Mouse (Mus musculus) spleen, adult 2 months (tissue): ENCODE results near the gene Igsf21.

Experiments used
- CTCF ChIP-seq: fragments of 200-500 bp; IDR thresholded peaks from 2 replicates; pipeline ENCODE4 v1.5.1; 2011; ENCODE audit warnings: mild to moderate bottlenecking, inconsistent platforms; ENCODE audit not compliant: insufficient read depth, insufficient read length, insufficient replicate concordance; ENCODE audit errors: extremely low read depth
- POLR2A ChIP-seq: fragments of 200-500 bp; IDR thresholded peaks from 2 replicates; pipeline ENCODE4 v1.6.1; 2011; ENCODE audit warnings: low read depth, low read length, inconsistent platforms

DNA sequence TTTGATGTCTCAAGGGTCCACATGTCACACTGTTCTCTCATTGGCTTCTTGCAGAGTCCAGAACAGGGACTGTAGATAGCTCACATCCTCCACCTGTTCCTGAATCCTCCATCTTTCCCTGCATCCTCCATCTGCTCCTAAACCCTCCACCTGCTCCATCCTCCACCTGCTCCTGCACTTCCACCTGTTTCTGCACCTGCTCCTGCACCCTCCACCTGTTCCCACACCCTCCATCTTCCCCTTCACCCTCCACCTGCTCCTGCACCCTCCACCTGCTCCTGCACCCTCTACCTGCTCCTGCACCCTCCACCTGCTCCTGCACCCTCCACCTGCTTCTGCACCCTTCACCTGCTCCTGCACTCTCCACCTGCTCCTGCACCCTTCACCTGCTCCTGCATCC lies 75.4 kb downstream of the Igsf21 start:
- TF ChIP-seq CTCF, result no peak
- no peak for TF ChIP-seq POLR2A
